Mouse (Mus musculus): ENCODE results near the gene 4930519P11Rik. TPM values are rescaled to one million over a fixed set of nuclear protein-coding genes. Genes with fewer than 3 reads are reported as not detected.

The 4930519P11Rik gene
- total RNA-seq, 4 experiments from 2014 or later = not detected

Other genes with a start within 250 kb of the 4930519P11Rik start
- gene Cdk5rap1, start 240.4 kb downstream of the 4930519P11Rik start, total RNA-seq (2022) = 10 to 100 TPM; 13.6 to 17.1 (median 16.0) TPM
- 10 to 100 TPM; 41.0 to 45.9 (median 43.5) TPM for gene Snta1, start 205.3 kb downstream of the 4930519P11Rik start, total RNA-seq (2022)
- gene Cbfa2t2, start 177.0 kb downstream of the 4930519P11Rik start, total RNA-seq (2022) = 10 to 100 TPM; 48.9 to 60.8 (median 53.9) TPM
- 1 to 10 TPM in 2 of 4 experiments, under 1 TPM in 2; 0.64 to 2.0 (median 0.87) TPM for gene 1700003F12Rik, start 66.4 kb downstream of the 4930519P11Rik start, total RNA-seq (2022)
- under 1 TPM in 1 of 4 experiments, not detected in 3; 0.40 TPM for gene Actl10, start 61.7 kb downstream of the 4930519P11Rik start, total RNA-seq (2022)
- gene Necab3, start 54.5 kb downstream of the 4930519P11Rik start, total RNA-seq (2022) = 10 to 100 TPM; 29.2 to 33.2 (median 30.4) TPM
- 1 to 10 TPM; 3.5 to 5.1 (median 4.5) TPM for gene E2f1, start 43.5 kb downstream of the 4930519P11Rik start, total RNA-seq (2022)
- gene Pxmp4, start 9.7 kb downstream of the 4930519P11Rik start, total RNA-seq (2022) = 10 to 100 TPM; 11.3 to 12.6 (median 11.7) TPM
- gene Zfp341, start 140 bp downstream of the 4930519P11Rik start, total RNA-seq (2022) = 10 to 100 TPM in 1 of 4 experiments, 1 to 10 TPM in 3; 8.6 to 10.8 (median 9.3) TPM
- gene Chmp4b, start 38.3 kb upstream of the 4930519P11Rik start, total RNA-seq (2022) = 100 to 1,000 TPM; 206 to 234 (median 209) TPM
- gene Gm14214, start 156.6 kb upstream of the 4930519P11Rik start, total RNA-seq (2022) = not detected
- 10 to 100 TPM; 63.5 to 70.0 (median 64.6) TPM for gene Raly, start 177.7 kb upstream of the 4930519P11Rik start, total RNA-seq (2022)
- not detected for gene a, start 178.0 kb upstream of the 4930519P11Rik start, total RNA-seq (2022)

Data from layer of hippocampus, adult 8-10 months (tissue).